Mouse (Mus musculus): ENCODE results near the gene Pcgf6.

Gene Pcgf6

GRCm38 (mm10) chr19:47050271-47051032 is at the start of gene Pcgf6:
Pcgf6 (minus strand) TSS chr19:47050906.
- in situ Hi-C loops (cut with MboI, MseI), result no loop called here

DNA sequence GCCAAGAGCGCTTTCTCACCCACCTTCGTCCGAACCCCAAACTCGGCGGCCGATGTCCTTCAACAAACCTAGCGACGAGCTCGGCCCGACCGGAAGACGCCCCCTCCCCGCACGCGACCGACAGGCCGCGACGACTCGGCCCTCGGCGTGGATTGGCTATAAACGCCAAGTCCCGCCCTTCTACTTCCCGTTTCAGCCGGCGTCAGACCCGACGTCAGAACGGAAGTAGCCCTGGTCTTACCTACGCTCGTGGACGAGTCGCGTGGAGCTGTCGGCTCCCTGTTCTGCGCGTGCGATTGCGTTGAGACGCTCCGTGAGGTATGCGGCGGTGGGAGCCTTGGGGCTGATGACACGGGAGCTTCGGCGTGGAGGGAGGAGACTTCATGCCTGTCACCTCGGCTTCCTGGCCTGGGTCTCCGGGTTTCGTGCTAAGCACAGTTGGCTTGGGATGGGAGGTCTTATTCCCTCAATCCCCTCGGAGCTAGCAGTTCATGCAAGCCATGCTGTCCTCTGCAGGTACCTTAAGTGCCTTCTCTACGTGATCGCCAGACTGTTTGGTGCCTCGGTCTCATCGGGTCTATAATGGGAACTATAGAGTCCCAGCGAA is 39.9 kb upstream of the Pcgf6 start, which contains the start of the genes Usmg5 and Pdcd11:
Gene Usmg5, minus strand, starts transcription at position 98 of the 607 bp plus-strand sequence.
Gene Pdcd11, plus strand, starts transcription at position 219 of the 607 bp plus-strand sequence.
- in situ Hi-C loops (cut with MboI, MseI), result no loop called here

- in situ Hi-C loops (cut with MboI, MseI), result loop anchor here (10.0 kb wide), 1 partner anchor 785 kb away; the partner anchor contains the start of gene Nfkb2
Observed at GRCm38 (mm10) chr19:47089718-47090525, 39.2 kb upstream of the Pcgf6 start.

GRCm38 (mm10) chr19:47088226-47088625 is 37.5 kb upstream of the Pcgf6 start:
- in situ Hi-C loops (cut with MboI, MseI), result loop anchor here (10.0 kb wide), 1 partner anchor 783 kb away; the partner anchor contains the start of gene Nfkb2

GRCm38 (mm10) chr19:47067924-47068611 is 17.4 kb upstream of the Pcgf6 start:
- in situ Hi-C loops (cut with MboI, MseI), result no loop called here

DNA sequence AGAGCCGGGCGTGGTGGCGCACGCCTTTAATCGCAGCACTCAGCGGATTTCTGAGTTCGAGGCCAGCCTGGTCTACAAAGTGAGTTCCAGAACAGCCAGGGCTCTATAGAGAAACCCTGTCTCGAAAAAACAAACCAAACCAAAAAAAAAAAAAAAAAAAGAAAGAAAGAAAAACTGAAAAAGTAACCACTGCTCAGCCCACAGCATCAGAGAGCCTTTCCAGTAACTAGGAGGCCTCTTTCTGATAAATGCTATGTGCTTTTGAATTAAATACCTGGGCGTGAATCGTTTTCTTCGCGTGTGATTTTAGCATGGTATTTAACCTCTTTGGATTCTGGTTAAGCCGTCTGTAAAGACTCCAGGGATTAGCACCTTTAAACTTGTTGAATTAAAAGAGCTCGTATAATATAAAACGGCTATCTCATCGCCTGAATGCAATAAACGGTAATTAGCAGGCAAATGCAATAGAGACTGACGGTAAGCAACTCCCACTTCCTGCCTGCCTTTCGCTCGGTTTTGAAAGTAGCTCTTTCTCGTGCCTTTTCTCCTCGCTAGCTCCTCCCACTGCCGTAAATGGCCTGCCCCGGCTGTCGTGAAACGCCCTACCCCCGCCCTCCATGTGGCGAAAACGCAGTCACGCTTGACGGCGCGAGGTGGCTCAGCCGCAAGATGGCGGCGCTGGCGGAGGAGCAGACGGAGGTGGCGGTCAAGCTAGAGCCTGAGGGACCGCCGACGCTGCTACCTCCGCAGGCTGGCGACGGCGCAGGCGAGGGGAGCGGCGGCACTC is 16.6 kb upstream of the Pcgf6 start, which contains the start of gene Taf5:
Gene Taf5, plus strand, starts transcription at position 651 of the 787 bp plus-strand sequence.
- in situ Hi-C loops (cut with MboI, MseI), result no loop called here

DNA sequence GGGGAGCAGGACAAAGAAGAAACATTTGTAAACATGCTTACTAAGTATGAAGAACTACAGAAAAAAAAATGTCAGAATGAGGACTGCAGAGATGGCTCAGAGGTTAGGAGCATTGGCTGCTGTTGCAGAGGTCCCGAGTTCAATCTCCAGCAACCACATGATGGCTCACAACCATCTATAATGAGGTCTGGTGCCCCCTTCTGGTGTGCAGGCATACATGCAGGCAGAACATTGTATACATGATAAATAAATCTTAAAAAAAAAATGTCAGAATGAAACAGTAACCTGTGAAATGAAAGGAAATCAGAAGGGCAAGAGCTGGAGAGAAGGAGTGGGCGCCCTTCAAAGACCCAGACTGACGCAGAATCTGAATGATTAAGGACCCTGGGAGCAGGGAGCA is 15.2 kb upstream of the Pcgf6 start:
- in situ Hi-C loops (cut with MboI, MseI), result no loop called here

DNA sequence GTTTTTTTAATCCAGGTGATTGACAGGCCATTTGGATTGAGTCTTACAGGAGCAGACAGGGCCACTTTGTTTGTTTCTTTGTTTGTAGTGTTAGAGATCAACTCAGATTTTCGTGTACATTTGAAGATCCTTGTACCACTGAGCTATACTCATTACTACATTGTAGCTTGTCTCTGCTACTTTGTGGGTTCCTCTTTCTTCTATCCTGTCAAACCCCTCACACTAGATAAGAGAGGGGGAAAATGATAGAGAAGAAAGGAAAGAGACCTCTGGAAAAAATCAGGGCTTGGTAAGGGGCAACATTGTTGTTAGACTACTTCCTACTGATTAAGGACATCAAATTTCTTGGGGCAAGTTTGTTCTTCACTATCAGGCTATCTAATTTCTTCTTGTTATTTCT is 7.0 kb upstream of the Pcgf6 start:
- in situ Hi-C loops (cut with MboI, MseI), result no loop called here

- in situ Hi-C loops (cut with MboI, MseI), result no loop called here
Observed at GRCm38 (mm10) chr19:47053471-47053870, 2.8 kb upstream of the Pcgf6 start.

DNA sequence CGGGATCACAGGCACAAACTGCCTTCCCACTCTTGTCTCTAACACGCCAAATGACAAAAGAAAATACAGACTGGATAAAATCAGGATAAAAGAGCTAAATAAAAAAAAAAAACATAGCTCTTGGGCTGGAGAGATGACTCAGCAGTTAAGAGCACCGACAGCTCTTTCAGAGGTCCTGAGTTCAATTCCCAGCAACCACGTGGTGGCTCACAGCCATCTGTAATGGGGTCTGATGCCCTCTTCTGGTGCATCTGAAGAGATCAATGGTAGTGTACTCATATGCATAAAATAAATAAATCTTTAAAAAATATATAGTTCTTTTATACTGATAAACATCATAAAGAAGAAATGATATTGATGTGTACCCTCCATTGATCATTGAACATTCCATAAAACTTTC is 2.2 kb upstream of the Pcgf6 start:
- in situ Hi-C loops (cut with MboI, MseI), result no loop called here

DNA sequence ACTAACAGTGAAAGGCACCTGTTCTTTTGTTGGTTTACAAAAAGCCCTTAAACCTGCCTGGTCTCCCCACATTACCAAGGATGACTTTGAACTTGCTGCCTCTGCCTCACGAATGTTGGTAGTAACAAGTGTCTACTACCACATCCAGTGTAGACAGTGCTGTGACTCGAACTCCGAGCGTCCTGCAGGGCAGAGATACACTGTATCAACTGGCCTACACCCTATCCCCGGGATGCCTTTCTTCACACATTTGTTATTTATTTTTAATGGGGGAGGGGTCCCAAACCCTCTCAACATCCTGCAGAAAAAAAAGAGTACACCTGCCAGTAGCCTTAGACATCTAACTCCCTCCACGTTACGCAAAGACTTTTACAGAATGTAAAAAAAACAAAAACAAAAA is 866 bp downstream of the Pcgf6 start:
- in situ Hi-C loops (cut with MboI, MseI), result no loop called here

GRCm38 (mm10) chr19:47049061-47049460 is 1.6 kb downstream of the Pcgf6 start:
- in situ Hi-C loops (cut with MboI, MseI), result no loop called here

DNA sequence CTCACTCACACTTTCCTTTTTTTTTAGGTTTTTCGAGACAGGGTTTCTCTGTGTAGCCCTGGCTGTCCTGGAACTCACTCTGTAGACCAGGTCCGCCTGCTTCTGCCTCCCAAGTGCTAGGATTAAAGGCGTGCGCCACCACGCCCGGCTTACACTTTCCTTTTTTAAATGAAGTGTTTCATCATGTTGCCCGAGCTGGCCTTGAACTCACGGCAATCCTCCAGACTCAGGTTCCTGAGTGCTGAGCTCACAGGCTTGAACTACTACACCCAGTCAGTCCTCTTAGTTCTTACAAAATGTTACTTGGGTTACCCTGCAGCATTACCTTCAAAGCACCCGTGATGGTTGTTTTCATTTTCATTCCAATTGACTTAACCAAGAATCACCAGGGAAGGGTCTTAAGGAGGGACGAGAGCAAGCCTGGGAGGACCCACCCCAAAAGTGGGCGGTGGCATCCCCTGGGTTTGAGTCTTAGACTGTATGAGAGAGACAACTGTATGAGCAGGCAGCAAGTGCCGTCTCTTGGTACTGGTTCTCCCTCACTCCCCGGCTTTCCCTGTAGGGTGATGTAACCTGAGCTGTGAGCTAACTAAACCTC is 3.4 kb downstream of the Pcgf6 start:
- in situ Hi-C loops (cut with MboI, MseI), result no loop called here

- in situ Hi-C loops (cut with MboI, MseI), result no loop called here
Observed at GRCm38 (mm10) chr19:47046343-47046742, 4.4 kb downstream of the Pcgf6 start.

DNA sequence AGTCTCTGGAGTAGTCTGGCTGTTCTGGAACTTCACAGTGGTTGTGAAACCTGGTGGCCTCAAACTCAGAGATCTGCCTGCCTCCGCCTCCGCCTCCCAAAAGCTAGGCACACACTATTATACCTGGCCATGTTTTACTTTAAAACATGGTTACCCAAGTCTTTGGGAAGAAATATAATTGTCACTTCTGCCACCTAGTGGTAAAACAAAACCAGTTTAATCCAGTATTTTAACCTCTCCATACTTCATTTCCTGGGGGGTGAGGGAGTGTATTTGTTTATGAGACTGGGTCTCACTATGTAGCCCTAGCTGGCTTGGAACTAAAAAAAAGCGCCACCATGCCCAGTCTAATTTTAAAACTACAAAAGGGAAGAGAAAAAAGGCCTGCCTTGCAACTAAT is 7.1 kb downstream of the Pcgf6 start:
- in situ Hi-C loops (cut with MboI, MseI), result no loop called here

- in situ Hi-C loops (cut with MboI, MseI), result no loop called here
Observed at GRCm38 (mm10) chr19:47040720-47041473, 9.8 kb downstream of the Pcgf6 start.

DNA sequence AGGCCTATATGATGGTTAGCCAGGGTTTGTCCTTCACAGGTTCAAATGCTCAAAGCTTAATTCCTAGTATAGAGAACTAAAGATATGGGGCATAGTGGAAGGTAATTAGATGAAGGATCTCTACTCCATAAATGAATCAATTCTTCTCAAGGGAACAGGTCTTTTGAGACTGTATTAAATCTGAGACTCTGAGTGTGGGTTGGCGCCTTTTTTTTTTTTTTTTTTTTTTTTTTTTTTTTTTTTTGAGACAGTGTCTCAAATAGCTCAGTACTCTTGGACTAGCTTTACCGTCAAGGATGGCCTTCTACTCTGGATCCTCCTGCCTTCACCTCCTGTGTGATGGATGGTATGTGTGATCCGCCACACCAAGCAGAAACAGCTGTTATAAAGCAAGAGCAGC is 14.1 kb downstream of the Pcgf6 start:
- in situ Hi-C loops (cut with MboI, MseI), result no loop called here

DNA sequence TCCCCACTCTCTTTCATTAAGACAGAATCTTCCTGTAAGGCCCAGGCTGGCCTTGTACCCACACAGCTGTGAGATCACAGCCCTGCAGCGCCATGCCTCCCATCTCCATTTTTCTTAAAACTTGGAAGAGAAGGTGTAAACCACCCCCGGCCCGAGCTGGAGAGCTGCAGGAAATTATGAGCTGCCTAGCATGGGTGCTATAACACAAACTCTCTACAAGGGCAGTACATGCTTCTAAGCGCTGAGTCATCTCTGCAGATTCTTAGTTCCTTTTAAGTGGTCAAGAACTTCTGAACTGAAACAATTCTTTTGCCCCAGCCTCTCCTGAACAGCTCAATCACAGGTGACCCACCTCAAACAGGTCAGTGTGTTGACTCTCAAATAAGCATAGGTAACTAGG is 15.8 kb downstream of the Pcgf6 start:
- in situ Hi-C loops (cut with MboI, MseI), result no loop called here

GRCm38 (mm10) chr19:47031770-47032169 is 18.9 kb downstream of the Pcgf6 start:
- in situ Hi-C loops (cut with MboI, MseI), result no loop called here

GRCm38 (mm10) chr19:47029796-47030195 is 20.9 kb downstream of the Pcgf6 start:
- in situ Hi-C loops (cut with MboI, MseI), result no loop called here

Data from T-helper 1 cell (primary cell).